Mouse (Mus musculus) midbrain, embryonic 15.5 days (tissue): ENCODE results near the gene Zfp365. TPM values are rescaled to one million over a fixed set of nuclear protein-coding genes. Genes with fewer than 3 reads are reported as not detected.

ENCODE experiments used
- polyA plus RNA-seq: library from polyadenylated mRNA; unstranded; fragments of >200 nt; fragmentation: Nextera tagmentation; extraction: Ambion mirVana; gene quantifications from 2 replicates; pipeline ENCODE4 v1.2.1, GENCODE M21; 2015

Gene Zfp365
- polyA plus RNA-seq, 1 experiment from 2014 or later, result 5.8 TPM

Other genes starting within 250 kb of the Zfp365 start
- gene Rtkn2, start 66.9 kb upstream of the Zfp365 start, polyA plus RNA-seq, result 3.7 and 3.9 TPM in 2 replicates